In the genomic region with DNA sequence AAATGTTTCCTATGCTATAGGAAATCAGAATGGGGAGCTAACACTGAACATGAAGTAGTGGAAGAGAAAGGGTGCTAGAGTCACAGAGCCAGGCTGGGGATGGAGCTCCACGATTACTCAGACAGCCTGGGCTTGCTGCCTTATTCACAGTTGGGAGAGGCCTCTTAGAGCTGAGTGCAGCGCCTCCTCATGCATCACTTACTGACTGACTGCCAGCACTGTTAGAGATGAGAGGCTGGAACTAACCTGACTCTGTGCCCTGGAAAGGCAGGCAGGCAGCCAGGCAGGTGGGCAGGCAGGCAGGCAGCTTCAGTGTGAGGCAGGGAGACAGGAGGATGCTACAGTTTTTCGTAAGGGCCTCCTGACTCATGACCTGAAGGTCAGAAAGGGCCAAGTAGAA, we compare ENCODE assay signal across 17 mouse cellular contexts. TPM values are rescaled to one million over a fixed set of nuclear protein-coding genes. Genes with fewer than 3 reads are reported as not detected.
DNase-seq lines count a peak whose midpoint lies in the region; ATAC-seq and TF ChIP-seq lines count a peak whose summit lies in the region.
"Had no signal": no experiment of that assay in that cellular context is flagged by ENCODE, and none has a peak within 500 bp of the region (broad histone marks: within the 10 kb centered on the region; RNA-seq: fewer than 3 reads in every experiment).

No protein-coding gene starts in this region.

- peak; percentile 39 for DNase-seq in layer of hippocampus, adult 9-11 months
- DNase-seq in layer of hippocampus, postnatal 25 days (ENCODE audit: extremely low spot score in 1 of 2, low spot score in 1 of 2), result no peak
- DNase-seq in cerebellum, adult 2 months, result peak; percentile 60 to 80
- DNase-seq in cerebellum, postnatal 36 days, result peak; percentile 61 to 66
- peak; percentile 22 to 43 for DNase-seq in right cerebral cortex, postnatal 36 days (ENCODE audit: low spot score in 2 of 2)
- DNase-seq in adrenal gland, postnatal 14 days, result no peak
- no peak for DNase-seq in hindbrain, postnatal 0 days (ENCODE audit: low spot score)
- DNase-seq: heart, postnatal 36 days had no signal

- H3K27ac ChIP-seq in cerebellum, adult 2 months (ENCODE audit: insufficient read depth, low read length), result no peak overlapping the region
- no peak overlapping the region for H3K27ac ChIP-seq in hindbrain, postnatal 0 days
- H3K27ac ChIP-seq: forebrain, embryonic 15.5 days; kidney, postnatal 0 days; limb, embryonic 12.5 days; liver, embryonic 15.5 days; midbrain, embryonic 10.5 days had no signal

- no peak overlapping the region for H3K9ac ChIP-seq in hindbrain, postnatal 0 days (replicated peaks; ENCODE audit: low read length)
- H3K9ac ChIP-seq: forebrain, embryonic 15.5 days; limb, embryonic 12.5 days; liver, embryonic 15.5 days had no signal

- H3K36me3 ChIP-seq in hindbrain, postnatal 0 days (ENCODE audit: insufficient read depth, low read length), result no peaks in the 10 kb centered on the region

- H3K4me3 ChIP-seq in cerebellum, adult 2 months (replicated peaks; ENCODE audit: insufficient read depth, low read depth, low read length), result no peak overlapping the region
- H3K4me3 ChIP-seq in hindbrain, postnatal 0 days (ENCODE audit: low read length), result no peak overlapping the region
- H3K4me3 ChIP-seq: forebrain, embryonic 15.5 days; limb, embryonic 12.5 days; liver, embryonic 15.5 days; midbrain, embryonic 10.5 days had no signal

- H3K4me1 ChIP-seq in cerebellum, adult 2 months (ENCODE audit: control insufficient read depth, insufficient read depth, low read length), result peaks cover 5% of the 10 kb centered on the region
- H3K4me1 ChIP-seq in hindbrain, postnatal 0 days (ENCODE audit: insufficient read depth, low read length), result no peaks in the 10 kb centered on the region
- H3K4me1 ChIP-seq: forebrain, embryonic 15.5 days; limb, embryonic 12.5 days; liver, embryonic 15.5 days; midbrain, embryonic 10.5 days had no signal

- WGBS in cerebellum, adult 2 months, result 9% methylated on average over 3 of the region's 3 CpGs
- WGBS in hindbrain, postnatal 0 days, result 79% methylated on average over 3 of the region's 3 CpGs

- no peaks in the 10 kb centered on the region for H3K27me3 ChIP-seq in cerebellum, adult 2 months (ENCODE audit: control insufficient read depth, insufficient read depth, low read length)
- H3K27me3 ChIP-seq in hindbrain, postnatal 0 days (ENCODE audit: insufficient read depth, low read length), result no peaks in the 10 kb centered on the region
- H3K27me3 ChIP-seq: forebrain, embryonic 15.5 days; limb, embryonic 12.5 days; liver, embryonic 15.5 days had no signal

- no peak overlapping the region for H3K4me2 ChIP-seq in hindbrain, postnatal 0 days (ENCODE audit: low read depth, low read length)
- H3K4me2 ChIP-seq: forebrain, embryonic 15.5 days; limb, embryonic 12.5 days; liver, embryonic 15.5 days had no signal

- H3K9me3 ChIP-seq in hindbrain, postnatal 0 days (ENCODE audit: low read length), result no peaks in the 10 kb centered on the region
- H3K9me3 ChIP-seq: forebrain, embryonic 15.5 days; limb, embryonic 12.5 days; liver, embryonic 15.5 days; midbrain, embryonic 10.5 days had no signal

- no peak for ATAC-seq in hindbrain, postnatal 0 days
- ATAC-seq: forebrain, embryonic 15.5 days; inflammation-experienced regulatory T-cells, adult 6 months had no signal

- no peak for TF ChIP-seq CTCF in cerebellum, adult 2 months (IDR thresholded peaks at IDR 0.05; ENCODE audit: borderline replicate concordance, insufficient read depth, low read depth, low read length)
- no peak for TF ChIP-seq CTCF in hindbrain, postnatal 0 days (IDR thresholded peaks at IDR 0.05; ENCODE audit: low read depth)

- TF ChIP-seq POLR2A in cerebellum, adult 2 months (IDR thresholded peaks at IDR 0.05; ENCODE audit: borderline replicate concordance, insufficient read depth, low read length), result no peak

RNA-seq across cellular contexts. Expression of gene Anxa5, which starts 20.1 kb away (rescaled TPM):
- 10 to 100 TPM; 54.5 to 59.8 TPM for total RNA-seq in layer of hippocampus, postnatal 25 days (2021)
- 161 and 177 TPM in 2 replicates for polyA plus RNA-seq in cerebellum, adult 2 months (2012; rRNA removed)
- 409 and 424 TPM in 2 replicates for total RNA-seq in adrenal gland, postnatal 14 days (2021)
- total RNA-seq in hindbrain, postnatal 0 days (2014; rRNA removed), result 31.8 and 33.5 TPM in 2 replicates
- 54.0 and 55.5 TPM in 2 replicates for polyA plus RNA-seq in hindbrain, postnatal 0 days (2015; fragmentation: Nextera tagmentation; extraction: Ambion mirVana)

RNA-seq across cellular contexts. Expression of gene 1810062G17Rik, which starts 20.2 kb away (rescaled TPM):
- not detected for total RNA-seq in layer of hippocampus, postnatal 25 days (2021)
- 0.28 and 0.40 TPM in 2 replicates for polyA plus RNA-seq in cerebellum, adult 2 months (2012; rRNA removed)
- total RNA-seq in adrenal gland, postnatal 14 days (2021), result 0.78 and 1.7 TPM in 2 replicates
- not detected in 2 replicates for total RNA-seq in hindbrain, postnatal 0 days (2014; rRNA removed)
- 0.91 and 1.1 TPM in 2 replicates for polyA plus RNA-seq in hindbrain, postnatal 0 days (2015; fragmentation: Nextera tagmentation; extraction: Ambion mirVana)
- total RNA-seq: common myeloid progenitor, adult 5-6 weeks; heart, adult 18-20 months; layer of hippocampus, adult 8-10 months had no signal
- polyA plus RNA-seq: forebrain, embryonic 15.5 days had no signal

Comparison
In these comparisons a context has a peak if more than half of its experiments do, and no peak if none do; other contexts are left out.
1. DNase-seq: peak in layer of hippocampus, adult 9-11 months (single experiment), cerebellum, adult 2 months (2 of 2), cerebellum, postnatal 36 days (2 of 2) and right cerebral cortex, postnatal 36 days (2 of 2); none in layer of hippocampus, postnatal 25 days (0 of 2), adrenal gland, postnatal 14 days (single experiment) and hindbrain, postnatal 0 days (single experiment).